Mouse (Mus musculus) bone marrow, adult 2 months (tissue): ENCODE results near the gene Txnrd3. TPM values are rescaled to one million over a fixed set of nuclear protein-coding genes. Genes with fewer than 3 reads are reported as not detected.

ENCODE experiments used
- H3K27ac ChIP-seq: fragments of 200-500 bp; 2 replicates; pipeline ENCODE4 v1.5.1; 2012; ENCODE audit warnings: low read depth, mild to moderate bottlenecking, control low read depth, inconsistent platforms, low read length; ENCODE audit not compliant: control insufficient read depth, poor library complexity, insufficient read depth
- H3K4me1 ChIP-seq: fragments of 200-500 bp; 2 replicates; pipeline ENCODE4 v1.6.1; 2011; ENCODE audit warnings: low read length; ENCODE audit not compliant: control insufficient read depth, insufficient read depth
- H3K4me3 ChIP-seq: fragments of 200-500 bp; replicated peaks from 2 replicates; pipeline ENCODE3; 2011; ENCODE audit warnings: mild to moderate bottlenecking, low read depth, low read length, control low read depth; ENCODE audit not compliant: control insufficient read depth
- CTCF ChIP-seq: fragments of 200-500 bp; IDR thresholded peaks from 2 replicates; pipeline ENCODE4 v1.5.1; 2011; ENCODE audit warnings: low read length, control low read depth; ENCODE audit not compliant: control insufficient read depth, insufficient read depth
- POLR2A ChIP-seq: fragments of 200-500 bp; IDR thresholded peaks from 2 replicates; pipeline ENCODE4 v1.6.1; 2011; ENCODE audit warnings: low read depth, mild to moderate bottlenecking, control low read depth, low read length, borderline replicate concordance; ENCODE audit not compliant: control insufficient read depth
- WGBS: fragments of 180-500 bp; shearing (Covaris S2); methylation state at CpG from one replicate; pipeline ENCODE4 v1.1.7; 2018; 5-methylcytosine and 5-hydroxymethylcytosine counted together
- polyA plus RNA-seq: library from polyadenylated mRNA; stranded (reverse); fragments of >200 nt; gene quantifications from 2 replicates; pipeline ENCODE4 v1.2.4, GENCODE M21; 2011; ENCODE audit warnings: low replicate concordance; ENCODE audit not compliant: missing spikeins, insufficient read depth, insufficient read length

Txnrd3 gene
- polyA plus RNA-seq, 1 experiment: 1.00 TPM

DNA sequence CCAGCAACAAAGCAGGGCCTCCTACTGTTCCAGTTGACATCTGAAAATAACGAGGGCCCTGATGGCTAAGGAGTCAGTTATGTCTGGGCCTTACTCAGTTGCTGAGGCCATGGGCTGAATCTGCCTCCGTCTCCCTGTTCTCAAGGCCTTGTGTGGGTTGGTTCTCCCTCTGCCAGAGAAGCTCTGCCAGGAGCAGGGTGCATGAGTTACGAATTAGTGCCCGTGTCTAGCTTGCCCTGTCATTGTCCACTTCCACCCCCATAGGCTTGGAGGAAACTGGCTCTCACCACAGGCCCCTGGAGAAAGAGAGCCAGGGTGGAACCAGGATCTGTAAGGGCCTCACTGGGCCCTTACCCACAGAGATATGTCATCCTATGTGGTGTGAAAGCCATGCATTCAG, 34.7 kb downstream of the Txnrd3 start:
- WGBS: 70% methylated on average over 4 of the region's 4 CpGs
- no peak overlapping the region for H3K27ac ChIP-seq
- H3K4me3 ChIP-seq: no peak overlapping the region
- no peaks in the 10 kb centered on the region for H3K4me1 ChIP-seq
- TF ChIP-seq CTCF (no peak), POLR2A (no peak)

DNA sequence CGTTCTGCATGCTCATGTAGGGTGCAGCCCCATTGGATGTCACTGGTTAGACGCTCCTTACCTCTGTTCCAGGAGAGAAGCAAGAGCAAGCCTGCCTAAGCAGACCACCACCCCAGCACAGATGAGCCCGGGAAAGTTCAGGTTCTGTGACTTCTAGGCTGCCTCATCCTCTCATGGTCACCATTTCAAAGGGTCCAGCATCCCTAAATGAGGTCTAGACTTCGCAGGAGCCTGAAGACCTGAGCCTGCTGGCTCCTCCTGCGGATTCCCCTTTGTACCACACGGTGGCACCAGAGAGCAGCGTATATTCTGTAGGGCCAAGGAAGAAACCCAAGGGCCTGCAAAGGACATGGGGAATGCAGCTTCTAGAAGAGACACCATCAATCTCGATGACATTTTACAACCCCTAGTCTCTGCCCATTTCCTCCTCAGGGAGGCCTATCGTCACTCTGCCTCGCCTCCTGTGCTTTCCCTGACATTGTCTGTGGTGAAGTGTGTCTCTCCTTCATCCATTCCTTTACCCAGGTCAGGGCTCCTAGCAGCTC, 35.6 kb downstream of the Txnrd3 start:
- no peak for TF ChIP-seq POLR2A
- TF ChIP-seq CTCF: peak; percentile 86
- H3K4me1 ChIP-seq: no peaks in the 10 kb centered on the region
- no peak overlapping the region for H3K4me3 ChIP-seq
- no peak overlapping the region for H3K27ac ChIP-seq
- 18% methylated on average over 10 of the region's 10 CpGs for WGBS

DNA sequence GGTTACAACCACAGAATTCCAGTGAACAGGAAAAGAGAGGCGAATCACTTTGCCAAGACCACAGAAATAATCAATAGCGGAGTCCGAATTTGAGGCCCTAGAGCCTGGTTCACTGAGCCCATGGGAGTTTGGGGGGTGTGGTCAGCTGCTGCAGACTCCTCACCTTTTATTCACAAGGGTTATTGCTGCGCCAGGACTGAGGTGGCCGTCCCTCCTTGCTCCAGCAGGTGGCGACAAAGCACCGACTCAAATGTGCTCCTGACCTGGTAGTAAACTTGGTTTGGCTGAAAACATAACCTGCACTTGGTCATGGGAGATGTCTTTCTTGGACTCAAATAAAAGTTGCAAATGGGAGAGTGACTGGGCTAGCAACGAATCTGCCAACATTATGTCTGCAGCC, 36.4 kb downstream of the Txnrd3 start:
- no peak overlapping the region for H3K27ac ChIP-seq
- TF ChIP-seq POLR2A: no peak
- TF ChIP-seq CTCF: peak; percentile 94
- H3K4me3 ChIP-seq: no peak overlapping the region
- H3K4me1 ChIP-seq: no peaks in the 10 kb centered on the region
- WGBS: 12% methylated on average over 8 of the region's 8 CpGs

DNA sequence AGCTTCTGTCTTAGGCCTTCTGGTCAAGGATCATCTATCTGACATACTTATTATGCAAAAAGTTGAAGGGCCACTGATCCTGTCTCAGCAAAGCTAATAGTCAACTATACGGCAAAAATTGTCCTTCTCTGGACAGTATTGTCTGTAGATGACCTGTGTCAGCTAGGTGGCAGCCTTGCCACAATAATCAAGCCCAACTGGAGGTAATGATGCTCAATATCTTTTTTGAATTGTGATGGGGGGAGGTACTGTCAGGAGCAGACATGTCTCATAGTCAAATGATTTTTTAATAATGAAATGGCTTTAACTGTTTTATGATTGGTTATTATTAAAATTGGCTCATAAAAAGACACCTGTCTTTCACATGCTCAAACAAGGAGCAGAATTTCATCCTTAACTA, 40.4 kb downstream of the Txnrd3 start:
- WGBS: 57% methylated on average over 1 of the region's 1 CpGs
- Histone ChIP-seq H3K4me1 (no peaks in the 10 kb centered on the region), H3K27ac (no peak overlapping the region), H3K4me3 (no peak overlapping the region)
- TF ChIP-seq CTCF (no peak), POLR2A (no peak)

DNA sequence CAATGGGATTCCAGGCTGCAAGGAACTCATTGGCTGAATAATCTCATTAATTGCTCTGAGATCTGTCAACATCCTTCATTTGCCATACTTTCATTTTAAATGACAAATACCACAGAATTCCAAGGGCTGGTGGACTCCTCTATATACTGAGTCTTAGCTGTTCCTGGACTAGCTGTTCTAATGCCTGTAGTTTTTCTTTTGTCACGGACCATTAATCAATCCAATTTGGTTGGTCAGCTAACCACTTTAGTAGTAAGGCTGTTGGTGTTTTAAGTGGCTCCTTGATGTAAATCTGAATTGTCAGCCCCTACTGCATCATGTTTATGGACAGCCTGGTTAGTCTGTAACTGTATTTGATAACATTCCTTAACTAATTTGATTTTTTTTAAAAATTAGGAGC, 43.3 kb downstream of the Txnrd3 start:
- TF ChIP-seq POLR2A: no peak
- no peak for TF ChIP-seq CTCF
- Histone ChIP-seq H3K4me1 (no peaks in the 10 kb centered on the region), H3K27ac (no peak overlapping the region), H3K4me3 (no peak overlapping the region)
- WGBS: 62% methylated on average over 1 of the region's 1 CpGs

DNA sequence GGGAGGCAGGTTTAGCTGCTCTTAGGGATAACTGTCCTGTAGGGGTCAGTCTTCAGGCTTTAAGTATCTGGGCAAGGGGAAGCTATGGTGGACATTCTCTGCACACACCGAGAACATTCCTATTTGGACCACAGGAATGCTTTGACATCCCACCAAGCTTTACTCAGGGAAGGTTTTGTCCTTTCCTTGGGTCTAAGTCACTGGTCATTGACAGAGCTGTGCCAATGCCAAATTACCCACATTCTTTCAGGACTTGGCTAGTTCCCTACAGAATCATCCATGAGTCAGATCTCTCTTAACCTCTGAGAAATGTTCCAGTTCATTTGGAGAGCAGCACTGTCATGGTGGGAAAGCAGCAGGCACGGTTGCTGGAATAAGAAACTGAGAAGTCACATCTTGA, 62.8 kb downstream of the Txnrd3 start:
- no peaks in the 10 kb centered on the region for H3K4me1 ChIP-seq
- WGBS: 72% methylated on average over 2 of the region's 2 CpGs
- no peak for TF ChIP-seq POLR2A
- TF ChIP-seq CTCF: no peak
- H3K27ac ChIP-seq: no peak overlapping the region
- no peak overlapping the region for H3K4me3 ChIP-seq

DNA sequence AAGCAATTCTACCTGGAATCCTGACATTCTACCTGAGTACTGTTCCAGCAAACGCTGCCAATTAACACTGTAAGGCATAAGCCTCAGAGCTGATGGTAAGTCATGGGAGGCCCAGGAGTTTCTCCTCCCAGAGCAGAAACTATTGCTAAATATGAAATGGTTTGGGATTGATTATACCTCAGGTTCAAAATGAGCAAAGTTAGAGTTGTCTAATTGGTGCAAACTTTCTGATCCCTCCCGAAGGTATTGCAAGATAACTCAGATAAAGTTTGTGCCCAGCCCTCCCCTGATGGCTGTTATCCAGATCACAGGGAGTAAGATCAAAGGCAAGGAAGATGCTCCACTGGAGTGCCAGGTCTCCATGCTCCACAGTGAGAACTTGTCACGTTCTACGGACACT, 63.5 kb downstream of the Txnrd3 start, which contains the start of gene Vmn1r40:
Gene Vmn1r40 (plus strand): TSS at position 301 of the 400 bp plus-strand sequence.
- 69% methylated on average over 4 of the region's 4 CpGs for WGBS

DNA sequence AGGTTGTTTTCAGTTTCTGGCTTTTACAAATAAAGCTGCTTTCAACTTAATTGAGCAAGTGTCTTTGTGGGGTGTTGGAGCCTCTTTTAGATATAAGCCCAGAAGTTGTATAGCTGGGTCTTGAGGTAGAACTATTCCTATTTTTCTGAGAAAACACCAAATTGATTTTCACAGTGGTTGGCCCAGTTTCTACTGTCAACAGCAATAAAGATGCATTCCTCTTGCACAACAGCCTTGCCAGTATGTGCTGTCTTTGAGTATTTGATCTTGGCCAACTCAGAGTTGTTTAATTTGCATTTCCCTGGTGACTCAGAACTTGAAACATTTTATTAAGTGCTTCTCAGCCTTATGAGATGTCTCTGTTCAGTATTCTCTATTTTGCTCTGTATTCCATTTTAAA, 74.3 kb downstream of the Txnrd3 start:
- TF ChIP-seq CTCF (no peak), POLR2A (no peak)
- no peak overlapping the region for H3K4me3 ChIP-seq

More for the DNA sequence above, 63.5 kb downstream of the Txnrd3 start, which contains the start of gene Vmn1r40:
- no peaks in the 10 kb centered on the region for H3K4me1 ChIP-seq
- TF ChIP-seq POLR2A: no peak
- no peak within 1 kb of the TSS for H3K27ac ChIP-seq
- no peak within 1 kb of the TSS for H3K4me3 ChIP-seq

More for the DNA sequence above, 74.3 kb downstream of the Txnrd3 start:
- H3K27ac ChIP-seq: no peak overlapping the region
- no peaks in the 10 kb centered on the region for H3K4me1 ChIP-seq

Other genes with a start within 250 kb of the Txnrd3 start
- gene Chchd6, start 48.3 kb upstream of the Txnrd3 start, polyA plus RNA-seq: 7.3 and 7.8 TPM in 2 replicates
- gene Vmn1r40, start 63.6 kb downstream of the Txnrd3 start, polyA plus RNA-seq: not detected in 2 replicates
- gene Vmn1r41, start 96.8 kb downstream of the Txnrd3 start, polyA plus RNA-seq: not detected in 2 replicates
- not detected in 2 replicates for gene Vmn1r42, start 232.4 kb downstream of the Txnrd3 start, polyA plus RNA-seq
- gene Vmn1r43, start 232.4 kb downstream of the Txnrd3 start, polyA plus RNA-seq: not detected in 2 replicates
- not detected in 2 replicates for gene Vmn1r44, start 239.7 kb downstream of the Txnrd3 start, polyA plus RNA-seq